Mouse (Mus musculus): ENCODE measurements around the gene Gm7030. TPM values are rescaled to one million over a fixed set of nuclear protein-coding genes. Genes with fewer than 3 reads are reported as not detected.
"Not testable (repeated sequence)": the region's sequence is repeated elsewhere in the genome, so short reads cannot be mapped to it uniquely, and the experiment has no call there.

The Gm7030 gene
- total RNA-seq, 2 experiments from 2014 or later = not detected

DNA sequence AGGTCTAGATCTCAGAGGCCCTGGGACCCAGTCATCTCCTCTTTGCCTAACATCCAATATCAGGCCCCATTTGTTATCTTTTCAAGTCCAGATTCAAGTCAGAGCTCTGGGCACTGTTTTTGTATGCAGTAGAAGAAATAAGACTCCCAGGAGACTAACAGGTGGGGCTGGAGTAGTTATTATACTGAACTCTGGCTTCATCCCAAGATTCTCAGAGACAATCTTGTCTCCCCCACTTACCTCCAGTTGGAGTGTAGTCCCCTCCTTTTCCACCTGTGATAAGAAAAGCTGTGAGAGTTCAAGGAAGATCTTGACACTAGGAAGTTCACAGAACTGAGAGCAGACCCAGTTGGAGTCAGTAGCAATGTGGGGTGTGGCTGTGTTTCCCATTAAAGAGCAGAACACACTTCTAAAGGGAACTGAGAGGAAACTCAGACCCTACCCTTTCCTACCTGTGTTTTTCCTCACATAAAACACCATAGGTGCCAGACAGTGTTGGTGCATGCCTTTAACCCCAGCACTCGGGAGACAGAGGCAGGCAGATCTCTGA is 7.1 kb upstream of the Gm7030 start:
- intact Hi-C loops (cut with DNase I) = loop anchor here (10.0 kb wide), 1 partner anchor 72 kb away; no protein-coding TSS in a partner anchor
- not testable (repeated sequence) for DNase-seq

DNA sequence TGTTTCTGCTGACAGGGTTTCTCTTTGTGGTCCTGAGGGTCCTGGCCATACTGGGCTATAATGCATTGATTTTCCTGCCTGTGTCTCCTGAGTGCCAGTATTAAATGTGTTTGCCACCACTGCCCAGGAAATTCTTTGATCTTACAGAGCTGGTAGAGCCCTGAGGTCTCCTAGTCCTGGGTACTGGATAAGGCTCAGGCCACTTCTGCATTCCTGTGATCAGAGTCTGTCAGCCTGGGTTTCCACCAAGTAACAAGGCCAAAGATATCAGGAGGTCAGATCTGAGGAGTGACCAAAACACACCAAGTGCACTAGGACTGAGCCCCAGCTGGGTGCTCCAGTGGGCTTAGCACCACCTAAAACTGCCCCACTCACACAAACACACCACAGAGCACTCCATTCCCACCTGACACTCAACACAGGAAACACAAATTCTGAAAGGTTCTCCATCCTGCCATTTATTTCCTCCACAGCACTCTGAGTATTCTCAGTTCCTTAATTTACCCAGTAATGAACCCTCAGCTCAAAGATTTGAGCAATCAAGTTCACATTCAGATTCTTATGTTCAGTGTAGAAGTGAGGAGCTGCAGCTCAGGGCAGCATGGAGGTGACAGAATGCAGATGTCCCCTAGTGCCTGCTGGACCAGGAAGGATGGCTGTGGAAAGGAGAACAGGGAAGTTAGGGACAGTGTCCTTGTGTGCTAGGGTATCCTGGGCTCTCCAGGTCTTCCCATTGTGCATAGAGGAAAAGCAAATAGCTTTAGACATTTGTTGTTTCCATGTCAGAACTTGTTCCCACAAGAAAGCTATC is 6.4 kb upstream of the Gm7030 start:
- DNase-seq = not testable (repeated sequence)
- intact Hi-C loops (cut with DNase I) = loop anchor here (10.0 kb wide), 1 partner anchor 71 kb away; no protein-coding TSS in a partner anchor

- intact Hi-C loops (cut with DNase I) = loop anchor here (10.0 kb wide), 1 partner anchor 67 kb away; no protein-coding TSS in a partner anchor
- no peak for DNase-seq
Observed at GRCm38 (mm10) chr17:36131516-36132265, 2.5 kb upstream of the Gm7030 start.

GRCm38 (mm10) chr17:36128525-36128924 is 700 bp downstream of the Gm7030 start:
- intact Hi-C loops (cut with DNase I); DNase-seq: not testable (repeated sequence)

DNA sequence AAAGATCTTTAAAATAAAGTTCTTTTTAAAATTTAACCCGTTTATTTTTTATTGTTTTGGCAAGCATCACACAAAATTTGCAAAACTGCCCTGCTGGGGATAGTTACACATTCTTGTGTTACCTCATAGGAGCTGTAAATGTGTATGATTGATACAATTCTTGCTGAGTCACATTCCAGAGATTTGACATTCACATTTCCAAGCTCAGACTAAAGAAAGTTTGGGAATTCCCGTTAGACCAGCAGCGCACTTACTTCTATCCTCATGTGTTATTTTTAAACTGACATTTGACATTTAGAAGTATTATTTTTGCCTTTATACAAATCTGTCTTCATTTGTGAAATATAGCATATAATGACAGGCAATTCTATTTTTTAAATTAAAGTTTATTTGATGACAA is 5.1 kb downstream of the Gm7030 start:
- DNase-seq; intact Hi-C loops (cut with DNase I): not testable (repeated sequence)

DNA sequence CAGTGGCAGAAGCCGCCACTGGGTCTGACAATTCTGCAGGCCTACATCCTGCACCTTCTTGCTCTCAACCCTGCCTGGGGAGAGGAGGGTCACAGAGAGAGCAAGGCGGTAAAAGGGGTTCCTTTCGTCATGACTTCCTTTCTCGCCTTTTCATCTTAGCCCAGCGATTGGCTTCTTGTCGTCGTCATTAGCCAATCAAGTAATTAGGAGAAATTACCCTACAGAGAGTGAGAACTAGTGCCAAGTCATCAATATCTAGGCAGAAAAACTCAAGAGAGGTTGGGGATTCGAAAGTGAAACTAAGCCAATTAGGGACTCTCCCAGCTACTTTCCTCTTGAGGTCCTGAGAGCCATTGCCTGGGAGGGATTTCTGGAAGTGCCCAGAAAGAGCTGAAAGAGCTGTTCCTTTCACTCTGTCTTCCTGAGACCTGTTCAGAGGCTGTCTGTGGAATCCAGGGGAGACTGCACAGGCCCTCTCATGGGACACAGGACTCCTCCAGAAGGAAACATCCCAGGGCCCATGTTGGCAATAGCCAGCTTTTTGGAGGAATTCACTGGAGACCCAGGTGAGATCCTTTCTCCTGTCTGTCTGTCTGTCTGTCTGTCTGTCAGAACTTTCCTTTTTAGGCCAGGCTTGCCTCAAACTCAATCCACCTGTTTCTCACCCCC is 7.7 kb downstream of the Gm7030 start, which contains the start of gene Gm19684:
Gm19684 (plus strand) TSS at position 327 of the 669 bp plus-strand sequence.
- DNase-seq; intact Hi-C loops (cut with DNase I): not testable (repeated sequence)

DNA sequence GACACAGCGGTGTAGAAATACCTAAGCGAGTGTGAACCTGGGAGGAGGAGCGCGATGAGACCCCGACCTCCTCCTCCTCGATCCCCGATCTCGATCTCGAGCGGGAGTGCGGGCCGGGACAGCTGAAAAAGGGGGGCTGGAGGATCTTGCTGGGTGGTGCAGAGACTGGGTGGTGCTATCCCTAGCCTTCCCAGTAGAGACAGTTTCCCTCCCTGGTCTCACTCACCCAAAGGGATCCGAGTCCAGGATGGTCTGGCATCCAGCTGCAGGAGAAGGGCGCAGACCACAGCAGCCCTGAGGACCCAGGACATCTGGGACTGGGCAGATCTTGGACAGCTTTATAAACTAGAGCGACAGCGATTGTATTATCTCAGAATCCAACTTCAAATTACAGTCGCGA is 8.4 kb downstream of the Gm7030 start:
- intact Hi-C loops (cut with DNase I); DNase-seq: not testable (repeated sequence)

DNA sequence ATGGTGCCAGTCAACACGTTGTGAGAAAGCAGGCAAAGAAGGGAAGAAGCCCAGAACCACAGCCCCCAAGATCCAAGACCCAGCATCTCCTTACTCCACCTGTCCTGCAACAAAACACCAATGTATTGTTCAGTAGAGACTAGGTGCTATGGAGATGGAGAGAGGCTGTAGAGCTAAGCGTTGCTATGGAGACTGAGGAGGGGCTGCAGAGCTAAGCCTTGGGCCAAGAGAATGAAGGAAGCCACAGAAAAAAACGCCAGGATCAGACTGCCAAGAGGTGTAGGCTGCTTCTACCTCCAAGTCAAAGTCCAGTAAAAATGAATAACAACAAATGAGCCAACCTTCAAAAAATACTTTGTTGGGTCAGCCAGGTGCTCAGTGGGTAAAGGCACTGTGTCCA is 12.7 kb downstream of the Gm7030 start:
- not testable (repeated sequence) for DNase-seq

DNA sequence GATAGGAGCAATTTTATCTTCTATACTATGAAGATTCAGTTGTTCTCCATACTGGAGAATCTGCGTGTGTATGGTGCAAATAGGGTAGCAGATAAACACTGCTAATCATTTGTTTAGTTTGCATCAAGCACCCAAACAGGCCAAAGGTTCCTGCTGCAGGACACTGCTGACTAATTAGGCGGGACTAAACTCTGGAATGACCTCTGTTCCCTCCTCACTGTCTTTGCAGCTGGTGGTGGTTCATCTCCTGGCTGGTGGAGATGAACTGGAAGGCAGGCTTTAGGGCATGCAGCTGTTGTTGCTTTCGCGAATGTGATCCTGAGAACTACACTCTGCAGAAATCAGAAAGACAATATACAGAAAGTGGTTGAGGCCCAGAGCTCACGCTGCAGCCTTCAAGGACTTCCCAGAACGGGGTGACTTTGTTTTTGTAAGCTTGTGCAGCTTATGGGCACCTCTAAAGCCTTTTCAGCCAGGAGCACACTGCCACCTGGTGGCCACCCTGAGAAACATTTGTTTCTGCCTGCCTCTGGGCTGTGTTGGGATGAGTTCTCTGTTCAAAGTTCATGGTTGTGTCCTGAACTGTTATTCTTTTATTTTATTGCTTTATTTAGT is 15.1 kb downstream of the Gm7030 start:
- intact Hi-C loops (cut with DNase I); DNase-seq: not testable (repeated sequence)

More for the DNA sequence above, 12.7 kb downstream of the Gm7030 start:
- intact Hi-C loops (cut with DNase I) = loop anchor here (5.0 kb wide), 1 partner anchor 119 kb away; no protein-coding TSS in a partner anchor

GRCm38 (mm10) chr17:36111510-36111868 is 17.7 kb downstream of the Gm7030 start:
- intact Hi-C loops (cut with DNase I); DNase-seq: not testable (repeated sequence)

GRCm38 (mm10) chr17:36110641-36111509 is 18.4 kb downstream of the Gm7030 start:
- DNase-seq; intact Hi-C loops (cut with DNase I): not testable (repeated sequence)

- intact Hi-C loops (cut with DNase I); DNase-seq: not testable (repeated sequence)
Observed at GRCm38 (mm10) chr17:36110129-36110528, 19.1 kb downstream of the Gm7030 start.

DNA sequence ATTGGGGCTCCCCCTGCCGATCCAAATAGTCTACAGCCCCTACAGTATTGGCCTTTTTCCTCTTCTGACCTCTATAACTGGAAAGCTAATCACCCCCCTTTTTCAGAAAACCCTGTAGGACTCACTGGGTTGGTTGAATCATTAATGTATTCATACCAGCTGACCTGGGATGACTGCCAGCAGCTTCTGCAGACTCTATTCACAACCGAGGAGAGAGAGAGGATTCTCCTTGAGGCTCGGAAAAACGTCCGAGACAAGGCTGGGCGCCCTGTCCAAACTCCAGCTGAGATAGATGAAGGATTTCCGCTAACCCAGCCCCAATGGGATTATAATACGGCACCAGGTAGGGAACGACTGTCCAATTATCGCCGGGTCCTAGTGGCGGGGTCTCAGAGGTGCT is 27.1 kb downstream of the Gm7030 start:
- intact Hi-C loops (cut with DNase I); DNase-seq: not testable (repeated sequence)

DNA sequence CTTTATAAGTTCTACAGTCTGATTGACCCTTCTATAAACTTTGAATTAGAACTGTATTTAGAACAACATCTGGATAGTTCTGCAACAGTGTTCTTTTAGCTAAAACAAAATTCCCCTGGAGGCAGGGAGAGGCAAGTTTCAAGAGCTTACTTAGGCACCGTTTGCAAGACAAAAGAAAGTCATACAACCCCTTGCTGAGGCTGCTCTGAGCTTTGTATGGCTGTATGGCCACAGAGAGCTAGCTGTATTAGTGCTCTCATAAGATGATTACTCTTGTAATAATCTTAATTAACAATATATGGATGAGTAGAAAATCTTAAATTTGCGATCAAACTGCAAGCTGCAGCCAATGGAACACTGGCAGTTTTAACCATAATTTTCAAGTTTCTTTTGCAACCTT is 29.6 kb downstream of the Gm7030 start:
- intact Hi-C loops (cut with DNase I); DNase-seq: not testable (repeated sequence)

DNA sequence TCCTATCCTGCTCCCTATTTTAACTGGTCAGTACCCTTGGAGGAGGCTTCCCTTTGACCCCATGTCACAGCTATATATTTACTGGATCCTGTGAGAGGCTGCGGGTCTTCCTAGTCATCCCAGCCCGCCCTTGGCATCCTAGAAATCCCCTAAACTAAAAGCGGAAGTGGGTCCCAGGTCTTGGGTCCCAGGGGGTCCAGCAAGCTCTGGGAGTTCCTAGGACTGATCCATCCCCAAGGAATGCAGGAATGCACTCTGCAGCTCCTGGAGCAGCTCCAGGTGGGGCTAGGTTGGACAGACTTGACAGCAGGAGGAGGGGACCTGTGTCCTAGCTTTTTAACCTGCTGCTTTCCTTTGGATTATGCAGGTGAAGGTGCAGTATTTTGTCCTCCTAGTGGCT is 35.3 kb downstream of the Gm7030 start:
- intact Hi-C loops (cut with DNase I) = no loop called here
- DNase-seq = no peak

DNA sequence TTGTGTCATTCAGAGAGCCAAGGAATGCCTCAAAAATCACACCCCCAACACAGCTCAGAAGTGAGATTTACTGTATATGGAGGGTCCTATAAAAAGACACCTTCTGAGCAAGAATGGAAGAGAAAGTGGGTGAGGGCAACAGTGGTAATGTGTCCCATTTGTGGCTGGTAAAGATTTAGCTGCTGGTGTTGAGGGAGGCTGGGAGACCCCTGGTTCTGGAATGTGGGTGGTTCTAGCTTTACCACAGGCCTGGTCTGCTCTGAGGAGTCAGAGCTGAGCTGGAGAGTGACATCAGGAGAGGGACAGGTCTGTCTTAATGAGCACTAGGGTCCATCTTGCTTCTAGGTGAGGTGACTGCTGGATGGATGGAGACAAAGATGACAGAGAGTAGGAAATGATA is 36.7 kb downstream of the Gm7030 start:
- intact Hi-C loops (cut with DNase I); DNase-seq: not testable (repeated sequence)

- intact Hi-C loops (cut with DNase I); DNase-seq: not testable (repeated sequence)
Observed at GRCm38 (mm10) chr17:36091933-36092332, 37.3 kb downstream of the Gm7030 start.

DNA sequence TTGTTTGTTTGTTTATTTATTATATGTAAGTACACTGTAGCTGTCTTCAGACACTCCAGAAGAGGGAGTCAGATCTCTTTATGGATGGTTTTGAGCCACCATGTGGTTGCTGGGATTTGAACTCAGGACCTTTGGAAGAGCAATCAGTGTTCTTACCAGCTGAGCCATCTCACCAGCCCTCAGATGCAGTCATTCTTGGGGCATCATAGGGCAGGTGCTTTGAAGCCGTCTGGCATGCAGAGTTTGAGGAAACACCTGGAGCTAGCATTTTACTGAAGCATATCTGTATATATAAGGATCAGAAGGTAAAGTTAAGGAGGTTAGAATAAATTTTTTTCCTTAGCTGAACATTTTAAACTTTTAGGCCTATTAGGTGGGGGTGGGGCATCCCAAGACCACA is 43.2 kb downstream of the Gm7030 start:
- DNase-seq = not testable (repeated sequence)
- intact Hi-C loops (cut with DNase I) = loop anchor here (5.0 kb wide), 1 partner anchor 101 kb away; no protein-coding TSS in a partner anchor

Measured in gastrocnemius, postnatal 36 days (tissue).